Mouse (Mus musculus) midbrain, embryonic 13.5 days (tissue): ENCODE data around the gene Stxbp2. TPM values are rescaled to one million over a fixed set of nuclear protein-coding genes. Genes with fewer than 3 reads are reported as not detected.
A peak's percentile ranks its signal among the peaks of the same experiment; 100 is the strongest.

ENCODE experiments used
- ATAC-seq: fragments of 200-750 bp; cut with Nextera tagmentation; 2 replicates; pipeline ENCODE4 v1.8.0; 2017; ENCODE audit warnings: mild to moderate bottlenecking, moderate TSS enrichment, moderate library complexity
- H3K27ac ChIP-seq: fragments of 300-500 bp; sonication (generic); 2 replicates; pipeline ENCODE4 v1.5.1; 2015; ENCODE audit warnings: inconsistent platforms, mild to moderate bottlenecking, moderate library complexity
- H3K27me3 ChIP-seq: fragments of 300-500 bp; sonication (generic); 2 replicates; pipeline ENCODE4 v1.6.1; 2015; ENCODE audit warnings: mild to moderate bottlenecking, inconsistent platforms
- H3K36me3 ChIP-seq: fragments of 300-500 bp; sonication (generic); 2 replicates; pipeline ENCODE4 v1.6.1; 2015; ENCODE audit warnings: mild to moderate bottlenecking, inconsistent platforms
- H3K4me1 ChIP-seq: fragments of 300-500 bp; sonication (generic); replicated peaks from 2 replicates; pipeline ENCODE4 v1.6.1; 2015; ENCODE audit warnings: inconsistent platforms
- H3K4me2 ChIP-seq: fragments of 300-500 bp; sonication (generic); replicated peaks from 2 replicates; pipeline ENCODE4 v1.6.1; 2015; ENCODE audit warnings: moderate library complexity, mild to moderate bottlenecking, inconsistent platforms
- H3K4me3 ChIP-seq: fragments of 300-500 bp; sonication (generic); replicated peaks from 2 replicates; pipeline ENCODE4 v1.5.1; 2015; ENCODE audit warnings: mild to moderate bottlenecking, inconsistent platforms
- H3K9ac ChIP-seq: fragments of 300-500 bp; sonication (generic); replicated peaks from 2 replicates; pipeline ENCODE4 v1.6.1; 2015; ENCODE audit warnings: mild to moderate bottlenecking, inconsistent platforms
- H3K9me3 ChIP-seq: fragments of 300-500 bp; sonication (generic); 2 replicates; pipeline ENCODE4 v1.6.1; 2016; ENCODE audit warnings: mild to moderate bottlenecking, inconsistent platforms
- WGBS: fragments of 180-500 bp; shearing (Covaris S2); methylation state at CpG from one replicate; pipeline ENCODE4 v1.1.7; 2015; 5-methylcytosine and 5-hydroxymethylcytosine counted together
- polyA plus RNA-seq: library from polyadenylated mRNA; unstranded; fragments of >200 nt; fragmentation: Nextera tagmentation; extraction: Ambion mirVana; gene quantifications from 2 replicates; pipeline ENCODE4 v1.2.1, GENCODE M21; 2015

Stxbp2 gene
- polyA plus RNA-seq, 1 experiment from 2014 or later, result 28.8 TPM

DNA sequence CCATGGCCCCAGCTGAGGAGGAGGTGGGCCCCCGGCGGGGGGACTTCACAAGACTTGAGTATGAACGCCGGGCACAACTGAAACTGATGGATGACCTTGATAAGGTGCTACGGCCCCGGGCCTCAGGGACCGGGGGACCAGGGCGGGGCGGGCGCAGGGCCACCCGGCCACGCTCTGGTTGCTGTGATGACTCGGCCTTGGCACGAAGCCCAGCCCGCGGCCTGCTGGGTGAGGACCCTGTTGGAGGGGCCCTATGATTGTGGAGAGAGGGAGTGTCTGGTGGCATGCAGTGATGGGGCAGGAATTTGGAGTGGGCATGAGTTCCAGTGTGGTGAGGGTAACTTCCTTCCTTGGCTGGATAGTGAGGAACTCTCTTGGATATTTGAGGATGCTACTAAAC lies 24.2 kb upstream of the Stxbp2 start:
- Histone ChIP-seq H3K4me3 (no peak overlapping the region), H3K4me2 (no peak overlapping the region), H3K27me3 (no peaks in the 10 kb centered on the region), H3K9me3 (no peaks in the 10 kb centered on the region), H3K36me3 (peaks cover 99% of the 10 kb centered on the region), H3K4me1 (no peaks in the 10 kb centered on the region), H3K9ac (no peak overlapping the region), H3K27ac (no peak overlapping the region)
- ATAC-seq, result no peak
- WGBS, result 93% methylated on average over 16 of the region's 16 CpGs

- 84% methylated on average over 7 of the region's 7 CpGs for WGBS
- no peak overlapping the region for H3K4me2 ChIP-seq
- H3K36me3 ChIP-seq, result peaks cover 99% of the 10 kb centered on the region
- H3K27ac ChIP-seq, result no peak overlapping the region
- H3K27me3 ChIP-seq, result no peaks in the 10 kb centered on the region
- H3K4me3 ChIP-seq, result no peak overlapping the region
- H3K9me3 ChIP-seq, result no peaks in the 10 kb centered on the region
- no peaks in the 10 kb centered on the region for H3K4me1 ChIP-seq
- no peak for ATAC-seq
- no peak overlapping the region for H3K9ac ChIP-seq
These were observed 22.9 kb upstream of the Stxbp2 start for GRCm38 (mm10) chr8:3607822-3608221.

DNA sequence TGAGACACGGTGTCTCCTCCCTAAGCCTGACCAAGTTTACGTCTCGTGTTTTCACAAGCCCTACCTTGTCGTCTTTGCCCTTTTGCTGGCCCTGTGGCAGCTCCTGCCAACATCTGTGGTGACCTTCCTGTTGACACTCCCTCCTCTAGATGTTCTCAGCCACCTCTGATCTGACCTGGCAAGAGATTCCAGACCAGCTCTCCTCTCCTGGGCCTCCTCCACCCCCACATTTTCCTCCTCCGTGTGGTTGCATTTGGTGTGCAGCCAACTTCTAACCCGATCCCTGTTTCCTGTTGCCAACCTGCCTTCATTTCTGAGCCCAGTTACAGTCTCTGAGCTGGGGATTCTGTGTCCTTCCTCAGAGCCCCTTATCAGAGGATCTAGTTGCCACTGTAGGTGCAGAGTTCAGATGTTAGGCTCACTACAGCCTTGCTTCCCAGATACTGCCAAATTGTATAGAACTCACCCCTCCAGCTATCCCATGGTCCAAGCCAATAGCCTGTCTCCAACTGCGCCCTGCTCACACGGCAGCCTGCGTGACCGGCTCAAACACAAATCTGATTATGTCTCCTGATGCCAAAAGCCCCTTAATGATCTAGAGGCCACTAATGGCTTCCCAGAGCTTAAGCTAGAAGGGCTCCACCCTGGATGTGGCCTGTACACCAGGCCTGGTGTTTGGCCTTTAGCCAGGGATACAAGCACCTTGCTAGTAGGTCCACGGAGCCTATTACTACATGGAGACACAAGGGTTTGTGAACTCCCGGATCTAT lies 21.5 kb upstream of the Stxbp2 start:
- H3K4me3 ChIP-seq, result no peak overlapping the region
- no peak overlapping the region for H3K4me2 ChIP-seq
- no peaks in the 10 kb centered on the region for H3K27me3 ChIP-seq
- no peaks in the 10 kb centered on the region for H3K4me1 ChIP-seq
- H3K27ac ChIP-seq, result no peak overlapping the region
- H3K36me3 ChIP-seq, result peaks cover 99% of the 10 kb centered on the region
- no peaks in the 10 kb centered on the region for H3K9me3 ChIP-seq
- H3K9ac ChIP-seq, result no peak overlapping the region
- no peak for ATAC-seq
- 91% methylated on average over 12 of the region's 12 CpGs for WGBS

DNA sequence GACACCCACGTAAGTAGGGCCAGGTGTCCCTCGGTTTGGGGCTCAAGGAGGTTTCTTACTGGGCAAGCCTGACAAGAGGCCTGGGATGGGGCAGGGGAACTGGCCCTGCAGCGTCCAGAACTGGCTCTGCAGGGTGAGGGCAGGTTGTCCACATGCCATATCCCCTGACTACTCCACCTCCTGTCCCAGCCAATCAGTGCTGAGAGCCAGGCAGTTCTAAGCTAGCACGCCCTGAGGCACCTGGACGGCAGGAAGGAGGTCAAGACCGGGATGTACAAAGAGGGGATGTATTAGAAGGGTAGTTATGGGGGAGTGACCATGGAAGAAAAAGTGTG lies 21.0 kb upstream of the Stxbp2 start:
- ATAC-seq, result no peak
- Histone ChIP-seq H3K27me3 (no peaks in the 10 kb centered on the region), H3K4me3 (no peak overlapping the region), H3K9ac (no peak overlapping the region), H3K4me1 (no peaks in the 10 kb centered on the region), H3K4me2 (no peak overlapping the region), H3K27ac (no peak overlapping the region), H3K36me3 (peaks cover 99% of the 10 kb centered on the region), H3K9me3 (no peaks in the 10 kb centered on the region)
- WGBS, result 91% methylated on average over 6 of the region's 6 CpGs

GRCm38 (mm10) chr8:3621199-3621970 lies 9.4 kb upstream of the Stxbp2 start, which contains the start of the genes Xab2 and Pet100:
Xab2 (minus strand) TSS chr8:3621316.
Pet100 (plus strand) TSS chr8:3621548.
- peak within 1 kb of the TSS; percentile 90 for H3K4me3 ChIP-seq
- under 1% methylated on average over 37 of the region's 37 CpGs for WGBS
- peaks cover 22% of the 10 kb centered on the region for H3K4me1 ChIP-seq
- no peaks in the 10 kb centered on the region for H3K27me3 ChIP-seq
- H3K36me3 ChIP-seq, result peaks cover 23% of the 10 kb centered on the region
- H3K9ac ChIP-seq, result peak within 1 kb of the TSS; percentile 81
- H3K4me2 ChIP-seq, result peak within 1 kb of the TSS; percentile 89
- ATAC-seq, result peak; percentile 97
- no peaks in the 10 kb centered on the region for H3K9me3 ChIP-seq
- no peak within 1 kb of the TSS for H3K27ac ChIP-seq

DNA sequence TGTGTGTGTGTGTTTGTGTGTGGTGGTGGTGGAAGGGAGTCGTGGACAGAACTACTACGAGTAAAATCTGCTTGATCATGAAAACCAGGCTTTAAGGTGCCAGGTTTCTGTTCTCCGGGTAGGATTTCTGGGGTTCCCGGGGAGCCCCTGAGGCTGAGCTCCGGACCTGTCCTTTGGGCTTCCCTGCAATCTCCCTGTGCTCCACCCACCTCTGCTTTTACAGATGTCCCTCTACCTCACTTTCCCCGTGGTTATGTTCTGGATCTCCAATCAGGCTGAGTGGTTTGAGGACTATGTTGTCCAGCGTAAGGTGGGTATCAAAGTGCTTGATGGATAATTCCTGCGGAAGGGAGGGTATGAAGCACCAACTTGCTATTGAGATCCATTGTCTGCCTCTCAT lies 8.6 kb upstream of the Stxbp2 start:
- Histone ChIP-seq H3K27ac (no peak overlapping the region), H3K4me1 (peaks cover 22% of the 10 kb centered on the region), H3K27me3 (no peaks in the 10 kb centered on the region), H3K36me3 (peaks cover 17% of the 10 kb centered on the region), H3K4me3 (peak overlapping the region; percentile 90), H3K9me3 (no peaks in the 10 kb centered on the region), H3K4me2 (peak overlapping the region; percentile 76), H3K9ac (peak overlapping the region; percentile 77)
- WGBS, result 64% methylated on average over 8 of the region's 8 CpGs
- ATAC-seq, result no peak

GRCm38 (mm10) chr8:3625445-3625844 lies 5.3 kb upstream of the Stxbp2 start, which contains the start of gene Pcp2:
Pcp2 (minus strand) TSS chr8:3625545.
- Histone ChIP-seq H3K4me3 (no peak within 1 kb of the TSS), H3K4me2 (no peak within 1 kb of the TSS), H3K27ac (no peak within 1 kb of the TSS), H3K9ac (no peak within 1 kb of the TSS), H3K4me1 (peaks cover 12% of the 10 kb centered on the region), H3K9me3 (no peaks in the 10 kb centered on the region), H3K36me3 (no peaks in the 10 kb centered on the region; the same call in 1 of the 2 replicates), H3K27me3 (peaks cover 18% of the 10 kb centered on the region)
- 54% methylated on average over 1 of the region's 1 CpGs for WGBS
- ATAC-seq, result no peak

DNA sequence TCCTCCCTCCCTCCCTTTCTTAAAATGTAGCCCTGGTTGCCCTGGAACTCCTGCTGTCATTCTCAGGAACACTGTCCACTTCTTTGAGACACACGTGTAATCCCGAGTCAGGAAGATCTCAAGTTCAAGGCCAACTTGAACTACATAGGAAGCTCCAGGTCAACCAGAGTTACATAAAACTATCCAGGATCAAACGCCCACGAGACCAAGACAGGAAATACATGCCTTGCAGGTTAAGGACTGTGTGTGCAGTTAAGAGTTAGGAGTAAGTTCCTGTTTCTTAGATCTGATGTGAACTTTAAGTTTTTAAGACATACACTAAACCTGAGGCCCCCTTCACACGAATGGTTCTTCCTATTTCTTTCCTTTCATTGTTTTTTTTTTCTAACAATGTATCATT lies 3.8 kb upstream of the Stxbp2 start:
- 56% methylated on average over 5 of the region's 5 CpGs for WGBS
- Histone ChIP-seq H3K9me3 (no peaks in the 10 kb centered on the region), H3K27me3 (peaks cover 28% of the 10 kb centered on the region), H3K9ac (no peak overlapping the region), H3K4me3 (no peak overlapping the region), H3K36me3 (no peaks in the 10 kb centered on the region; the same call in 1 of the 2 replicates), H3K4me2 (no peak overlapping the region), H3K27ac (no peak overlapping the region), H3K4me1 (peaks cover 15% of the 10 kb centered on the region)
- no peak for ATAC-seq

DNA sequence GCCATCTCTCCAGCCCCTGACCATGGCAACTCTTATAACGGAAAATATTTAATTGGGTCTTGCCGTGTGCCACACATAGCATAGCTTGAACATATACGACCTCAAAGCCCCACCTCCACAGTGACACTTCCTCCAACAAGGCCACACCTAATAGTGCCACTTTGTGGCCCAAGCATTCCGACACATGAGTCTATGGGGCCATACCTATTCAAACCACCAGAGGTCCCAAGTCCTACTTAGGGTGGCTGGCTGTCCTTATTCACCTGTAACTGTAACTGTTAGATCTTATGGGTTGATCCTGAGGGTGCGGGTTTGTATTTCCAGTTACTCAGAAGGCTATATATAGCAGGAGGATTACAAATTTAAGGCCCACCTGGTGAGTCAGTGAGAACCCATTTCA lies 2.7 kb upstream of the Stxbp2 start:
- H3K27me3 ChIP-seq, result peaks cover 28% of the 10 kb centered on the region
- H3K4me3 ChIP-seq, result no peak overlapping the region
- no peak for ATAC-seq
- peaks cover 8% of the 10 kb centered on the region for H3K4me1 ChIP-seq
- no peak overlapping the region for H3K27ac ChIP-seq
- H3K9me3 ChIP-seq, result no peaks in the 10 kb centered on the region
- no peak overlapping the region for H3K4me2 ChIP-seq
- H3K36me3 ChIP-seq, result no peaks in the 10 kb centered on the region; the same call in 1 of the 2 replicates
- WGBS, result 32% methylated on average over 5 of the region's 5 CpGs
- no peak overlapping the region for H3K9ac ChIP-seq

GRCm38 (mm10) chr8:3631478-3631875 lies 722 bp downstream of the Stxbp2 start:
- H3K9ac ChIP-seq, result 0 out of 2 replicates have a peak overlapping the region, but pooled peaks have one; percentile 56
- peaks cover 28% of the 10 kb centered on the region for H3K27me3 ChIP-seq
- no peaks in the 10 kb centered on the region for H3K36me3 ChIP-seq
- peak overlapping the region; percentile 52 for H3K4me3 ChIP-seq
- no peaks in the 10 kb centered on the region for H3K9me3 ChIP-seq
- ATAC-seq, result peak; percentile 3; the same call in 1 of the 2 replicates
- H3K4me1 ChIP-seq, result peaks cover 8% of the 10 kb centered on the region
- H3K27ac ChIP-seq, result no peak overlapping the region
- peak overlapping the region; percentile 71 for H3K4me2 ChIP-seq
- 21% methylated on average over 8 of the region's 8 CpGs for WGBS

DNA sequence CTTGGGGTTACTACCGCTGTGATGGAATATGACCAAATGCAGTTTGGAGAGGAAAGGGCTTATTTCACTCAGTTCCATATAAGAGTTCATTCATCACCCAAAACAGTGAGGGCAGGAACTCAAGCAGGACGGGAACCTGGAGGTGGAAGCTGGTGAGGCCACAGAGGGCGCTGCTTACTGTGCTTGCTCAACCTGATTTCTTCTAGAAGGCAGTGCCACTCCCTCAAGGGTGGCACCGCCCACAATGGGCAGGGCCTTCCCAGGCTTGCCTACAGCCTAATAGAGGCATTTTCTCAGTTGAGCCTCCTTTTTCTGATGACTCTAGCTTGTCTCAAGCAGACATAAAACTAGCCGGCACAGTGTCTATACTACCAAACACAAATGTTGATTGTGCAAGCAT lies 15.0 kb downstream of the Stxbp2 start:
- Histone ChIP-seq H3K27ac (no peak overlapping the region), H3K36me3 (no peaks in the 10 kb centered on the region), H3K4me3 (no peak overlapping the region), H3K27me3 (no peaks in the 10 kb centered on the region), H3K4me2 (no peak overlapping the region), H3K9ac (no peak overlapping the region), H3K4me1 (no peaks in the 10 kb centered on the region), H3K9me3 (no peaks in the 10 kb centered on the region)
- WGBS, result 23% methylated on average over 5 of the region's 5 CpGs
- no peak for ATAC-seq

DNA sequence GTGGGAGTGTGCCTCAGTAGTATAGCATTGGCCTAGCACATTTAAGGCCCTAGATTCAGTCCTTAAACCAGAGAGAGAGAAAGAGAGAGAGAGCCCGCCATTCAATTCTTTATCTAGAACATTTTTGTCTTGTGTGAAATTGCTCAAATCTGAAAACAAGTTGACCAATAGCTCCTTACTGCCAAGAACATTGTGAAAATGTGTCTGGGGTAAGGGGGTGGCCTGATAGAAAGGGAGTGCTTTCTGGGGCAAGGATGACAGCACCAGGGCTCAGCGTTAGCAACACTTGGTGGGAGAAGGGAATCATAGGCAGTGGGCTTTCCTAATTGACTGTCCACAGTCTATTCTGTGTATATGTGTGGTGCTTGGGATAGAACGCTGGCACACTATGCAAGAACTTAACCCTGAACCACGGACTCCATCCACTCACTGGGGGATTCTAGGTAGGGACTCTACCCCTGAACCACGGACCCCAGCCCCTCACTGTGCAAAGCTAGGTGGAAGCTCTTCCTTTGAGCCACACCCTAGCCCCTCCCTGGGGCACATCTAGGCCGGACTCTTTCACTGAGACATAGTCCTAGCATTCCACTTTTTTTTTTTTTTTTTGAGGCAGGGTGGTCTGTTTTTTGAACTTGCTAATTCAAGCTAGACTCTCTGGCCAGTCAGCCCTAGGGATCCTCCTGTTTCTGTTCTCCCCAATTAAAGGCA lies 16.2 kb downstream of the Stxbp2 start:
- Histone ChIP-seq H3K9ac (no peak overlapping the region), H3K9me3 (no peaks in the 10 kb centered on the region), H3K36me3 (no peaks in the 10 kb centered on the region), H3K4me1 (no peaks in the 10 kb centered on the region), H3K4me3 (no peak overlapping the region), H3K27me3 (no peaks in the 10 kb centered on the region), H3K4me2 (no peak overlapping the region), H3K27ac (no peak overlapping the region)
- 85% methylated on average over 6 of the region's 6 CpGs for WGBS
- ATAC-seq, result no peak
